Mouse (Mus musculus) kidney, adult 18-20 months (tissue): ENCODE results near the gene Gpm6a.

Experiments used
- DNase-seq: peaks from one replicate; pipeline ENCODE4 v3.0.0; 2021

Gpm6a gene

DNA sequence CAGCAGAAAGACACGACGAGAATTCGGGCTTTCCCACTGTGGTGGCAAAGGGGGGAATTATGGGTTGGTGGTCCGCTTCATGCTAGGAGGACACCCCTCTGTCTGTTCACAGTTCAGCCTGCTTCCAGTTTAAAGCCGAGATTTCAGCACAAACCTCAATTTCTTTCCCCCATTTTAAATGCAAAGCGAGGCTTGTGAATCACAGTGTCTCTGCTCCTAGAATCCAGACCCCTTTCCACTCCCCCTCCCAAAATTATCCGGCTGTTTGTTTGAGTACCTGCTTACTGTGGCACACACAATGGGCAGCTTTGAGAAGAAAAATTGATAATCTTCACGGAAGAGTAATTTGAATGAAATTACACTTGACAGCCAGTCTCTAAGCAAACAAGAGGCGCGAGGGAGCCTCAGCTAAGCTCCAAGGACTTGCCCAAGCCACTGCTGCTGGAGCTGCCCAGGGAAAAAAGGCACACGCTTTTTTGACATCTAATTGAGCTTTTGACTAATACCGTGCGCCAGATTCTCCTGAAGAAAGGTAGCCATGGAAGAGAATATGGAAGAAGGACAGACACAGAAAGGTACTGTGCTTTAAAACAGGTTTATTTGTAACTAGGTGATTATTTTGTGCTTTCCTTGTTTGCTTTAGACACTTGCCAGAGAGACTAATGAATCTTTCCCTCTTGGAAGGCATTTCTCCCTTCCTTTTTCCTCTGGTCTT lies at the start of gene Gpm6a:
Gpm6a (plus strand) TSS at position 103 of the 715 bp plus-strand sequence.
- DNase-seq, result no peak

DNA sequence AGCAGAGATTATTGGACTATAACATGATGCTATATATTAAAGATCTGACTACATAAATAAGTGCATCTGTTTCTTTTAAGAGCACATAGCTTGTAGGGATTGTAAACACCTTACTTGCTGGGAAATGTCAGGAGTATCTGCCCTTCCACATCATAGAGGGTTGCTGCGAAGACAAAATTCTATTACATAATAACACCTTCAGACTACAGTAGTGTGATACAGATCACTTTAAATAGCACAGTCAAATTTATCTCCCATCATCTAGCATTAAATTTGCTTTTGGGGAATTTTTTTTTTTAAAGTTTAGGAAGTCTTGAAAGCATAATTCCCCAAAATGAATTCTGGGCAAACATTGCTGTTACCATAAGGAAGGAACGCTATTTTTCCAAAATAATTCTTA lies 41.8 kb upstream of the Gpm6a start:
- DNase-seq, result no peak

DNA sequence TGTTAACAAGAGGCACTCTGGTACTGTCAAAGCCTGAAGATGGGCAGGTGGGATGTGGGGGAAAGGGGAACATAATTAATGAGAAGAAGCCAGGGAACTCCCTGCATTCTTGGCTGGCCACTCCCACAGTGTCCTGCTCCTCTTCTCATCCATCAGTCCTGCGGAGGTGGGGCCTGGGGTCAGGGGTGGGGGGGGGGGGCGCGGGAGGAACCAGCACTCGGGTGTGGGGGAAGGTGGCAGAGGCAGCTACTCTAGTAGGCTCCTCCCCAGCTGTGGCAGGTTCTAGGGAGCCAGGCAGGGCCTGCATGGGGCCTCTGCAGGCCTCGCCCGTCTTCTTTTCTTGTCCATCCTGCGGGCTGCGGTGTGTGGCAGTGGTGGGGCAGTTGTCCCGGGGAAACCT lies 36.9 kb upstream of the Gpm6a start:
- no peak for DNase-seq

DNA sequence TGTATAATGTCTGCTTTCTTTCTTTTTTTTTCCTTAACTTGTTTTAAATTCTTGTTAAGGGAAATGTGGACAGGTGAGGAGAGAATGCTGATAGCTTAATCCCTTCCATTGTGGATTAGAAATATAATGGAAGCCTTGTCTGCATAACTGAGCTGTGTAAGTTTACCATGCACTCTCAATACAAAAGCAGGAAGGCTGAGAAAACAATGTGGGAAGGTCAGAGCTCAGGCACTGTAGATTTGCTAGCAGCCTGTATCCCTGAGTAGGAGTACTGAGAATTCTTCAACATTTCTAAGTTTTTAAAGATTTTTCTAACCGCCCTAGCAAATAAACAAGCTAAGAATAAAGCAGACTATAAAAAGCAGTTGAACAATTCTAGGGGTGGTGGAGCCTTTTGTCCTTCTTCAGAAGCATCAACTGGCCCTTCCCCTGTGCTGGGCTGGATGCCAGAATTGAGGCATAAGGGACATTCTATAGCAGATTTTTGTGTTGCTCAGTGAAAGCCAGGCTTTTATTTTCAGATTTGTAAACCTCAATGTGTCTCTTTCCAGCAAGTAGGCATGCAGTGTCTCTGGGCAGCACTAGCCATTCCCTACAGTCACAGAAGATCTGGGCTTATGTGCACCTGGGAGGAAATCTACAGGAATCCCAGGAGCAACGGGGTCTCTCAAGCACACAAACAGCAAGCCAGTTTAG lies 32.3 kb upstream of the Gpm6a start:
- DNase-seq, result no peak

DNA sequence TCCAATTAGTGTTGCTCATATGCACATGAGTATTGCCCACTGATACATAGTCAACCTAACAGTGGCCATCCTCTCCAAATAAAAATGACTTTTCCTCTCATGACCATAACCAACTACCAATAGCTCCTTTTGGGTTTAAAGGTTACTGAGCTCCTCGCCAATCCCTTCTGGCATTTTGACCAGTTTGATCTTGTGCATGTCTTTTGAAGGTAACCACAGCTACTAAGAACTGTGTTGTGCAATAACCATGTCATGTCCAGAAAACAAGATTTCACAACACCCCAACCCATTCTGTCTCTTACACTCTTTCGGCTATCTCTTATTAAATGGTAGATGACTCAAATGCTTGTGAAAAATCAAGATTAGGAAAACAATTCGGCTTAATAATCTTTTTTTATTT lies 29.7 kb upstream of the Gpm6a start:
- DNase-seq, result no peak

DNA sequence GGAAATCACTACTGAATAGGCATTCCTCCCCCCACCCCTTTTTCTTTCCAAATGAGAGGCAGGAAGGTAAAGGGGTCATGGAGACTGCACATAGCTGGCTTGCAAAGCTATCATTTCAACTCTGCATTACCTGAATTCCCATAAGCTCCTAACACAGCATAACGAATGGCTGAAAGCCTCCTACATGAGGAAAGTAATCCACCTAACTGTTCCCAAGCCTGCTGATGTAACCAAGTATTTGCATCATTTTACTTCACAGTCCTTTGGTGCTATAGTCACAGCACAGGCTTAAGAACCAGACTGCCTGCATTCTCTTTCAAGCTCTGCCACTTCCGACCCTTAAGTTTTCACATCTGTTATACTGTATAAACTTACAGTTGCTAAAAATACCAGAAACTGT lies 22.3 kb upstream of the Gpm6a start:
- DNase-seq, result no peak

DNA sequence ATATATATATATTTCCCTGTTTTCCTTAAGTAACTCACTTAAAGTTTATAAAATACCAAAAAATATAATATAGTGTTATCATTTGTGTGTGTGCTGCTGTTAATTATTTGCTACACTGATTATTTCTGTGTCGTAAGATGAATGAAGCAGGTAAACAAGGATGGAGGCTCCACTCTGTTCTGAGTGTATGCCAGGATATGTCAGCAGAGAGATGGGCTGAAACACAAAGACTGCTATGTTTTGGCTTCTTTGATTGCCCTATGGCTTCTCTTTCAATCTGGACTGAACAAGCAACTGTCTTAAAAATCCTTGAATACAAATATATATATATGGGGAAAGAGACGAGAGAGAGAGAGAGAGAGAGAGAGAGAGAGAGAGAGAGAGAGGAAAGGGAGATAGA lies 1.3 kb upstream of the Gpm6a start:
- no peak for DNase-seq

DNA sequence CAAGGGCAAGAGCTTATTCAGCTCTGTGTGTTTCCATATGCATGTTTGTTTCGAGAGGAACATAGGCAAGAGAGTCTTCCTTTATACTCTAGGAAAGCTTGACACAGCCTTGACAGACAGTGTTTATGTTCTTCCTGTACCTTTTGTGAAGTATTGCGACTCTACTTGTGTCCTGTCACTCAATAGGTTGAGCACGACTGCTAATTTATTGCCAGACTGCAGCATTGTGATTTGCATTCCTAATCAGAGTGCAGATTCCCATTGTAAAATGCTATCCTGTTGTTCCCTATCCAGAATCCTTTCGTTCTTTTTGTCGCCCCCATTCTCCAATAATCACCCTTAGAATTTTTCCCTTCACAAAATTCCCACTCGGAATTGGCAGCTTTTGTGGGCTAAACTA lies 613 bp upstream of the Gpm6a start:
- no peak for DNase-seq

DNA sequence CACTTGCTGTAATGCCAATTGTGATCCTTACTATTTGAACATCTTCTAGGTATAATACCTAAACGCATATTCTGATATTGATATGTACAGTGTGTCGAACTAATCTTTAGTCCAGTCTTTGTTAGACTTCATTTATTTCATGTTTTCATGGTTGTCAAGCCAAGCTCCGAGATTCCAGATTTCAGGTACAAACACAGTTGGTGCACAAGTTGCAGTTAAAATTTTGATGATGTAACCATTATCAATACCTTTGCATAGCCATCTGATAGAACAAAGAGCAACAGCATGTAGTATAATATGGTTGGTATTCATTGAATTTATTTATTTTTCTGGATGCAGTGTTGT lies 785 bp downstream of the Gpm6a start:
- DNase-seq, result no peak

DNA sequence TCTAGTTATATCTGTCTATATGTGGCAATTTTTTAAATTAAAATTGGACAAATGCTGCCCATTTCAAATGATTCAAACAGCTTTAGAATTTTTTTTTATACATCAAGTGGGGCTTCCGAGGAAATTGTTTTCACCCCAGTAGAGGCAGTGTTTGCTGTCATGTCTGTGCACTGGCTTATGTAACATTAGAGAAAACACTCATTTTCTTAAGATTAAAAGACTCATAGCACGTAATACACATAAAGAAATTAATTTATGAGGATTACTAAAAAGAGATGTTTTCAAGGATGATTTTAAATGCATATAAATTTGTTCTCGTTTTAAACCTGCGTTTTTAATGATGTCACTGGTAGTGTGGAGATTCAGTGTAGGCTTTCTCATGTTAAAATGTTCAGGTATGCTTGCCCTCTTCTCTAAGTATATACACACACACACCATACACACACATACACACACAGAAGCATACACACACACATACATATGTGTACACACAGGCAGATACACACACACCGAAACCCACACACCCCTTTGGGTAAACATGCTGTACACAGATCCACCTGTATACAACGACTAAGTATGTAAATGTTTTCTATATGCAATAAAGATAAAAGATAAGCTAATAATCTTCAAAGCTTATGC lies 1.4 kb downstream of the Gpm6a start:
- no peak for DNase-seq

DNA sequence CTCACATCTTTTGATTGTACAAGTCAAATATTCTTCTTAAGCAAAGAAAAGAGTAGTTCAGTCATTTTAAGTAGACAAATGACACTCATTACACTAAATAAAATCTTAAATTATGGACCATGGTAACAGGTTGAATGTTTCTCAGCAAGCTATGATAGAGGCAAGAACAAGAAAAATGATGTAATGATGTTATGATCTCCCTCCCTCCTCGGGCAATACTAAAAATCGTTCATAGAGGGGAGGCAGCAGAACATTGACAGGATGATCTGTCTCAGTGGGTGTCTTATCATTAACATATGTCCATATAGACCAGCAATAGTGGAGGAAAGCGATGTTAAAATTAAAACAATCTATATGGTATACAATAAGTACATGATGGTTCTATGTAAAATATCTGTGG lies 2.1 kb downstream of the Gpm6a start:
- DNase-seq, result no peak

DNA sequence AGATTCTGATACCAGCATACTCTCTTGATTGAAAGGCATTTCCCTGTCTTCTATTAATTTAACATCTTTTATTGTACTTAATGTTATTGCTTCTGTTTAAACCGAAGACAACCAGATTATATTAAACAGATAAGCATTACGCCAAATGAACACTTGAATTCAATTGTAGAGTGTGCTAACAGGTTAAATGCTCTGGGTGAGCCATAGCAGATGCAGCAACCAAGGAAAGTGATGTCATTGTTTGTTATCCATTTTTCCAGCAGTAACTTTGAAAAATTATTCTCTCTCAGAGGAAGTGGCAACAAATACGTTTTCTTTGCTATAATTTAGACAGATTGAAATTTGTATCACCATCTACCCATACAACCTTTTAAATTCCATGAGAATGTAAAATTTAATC lies 2.9 kb downstream of the Gpm6a start:
- no peak for DNase-seq

DNA sequence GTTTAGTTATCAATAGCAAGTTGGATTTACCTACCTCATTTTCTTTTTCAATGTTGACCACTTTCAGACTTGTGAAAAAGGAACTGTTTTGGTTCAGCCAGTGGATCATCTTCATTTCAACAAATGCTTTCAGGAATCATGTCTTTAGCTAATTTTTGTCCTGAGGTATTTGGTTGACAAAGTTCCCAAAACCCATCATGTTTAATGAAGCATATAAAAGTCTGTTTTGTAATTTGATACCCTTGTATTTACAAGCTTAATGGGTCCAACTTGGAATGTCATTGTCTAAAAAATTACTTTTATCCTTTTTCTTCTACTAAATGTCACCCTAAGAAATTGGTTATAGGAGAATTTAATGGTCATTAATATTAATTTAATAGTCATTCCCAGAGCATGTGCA lies 6.9 kb downstream of the Gpm6a start:
- no peak for DNase-seq

DNA sequence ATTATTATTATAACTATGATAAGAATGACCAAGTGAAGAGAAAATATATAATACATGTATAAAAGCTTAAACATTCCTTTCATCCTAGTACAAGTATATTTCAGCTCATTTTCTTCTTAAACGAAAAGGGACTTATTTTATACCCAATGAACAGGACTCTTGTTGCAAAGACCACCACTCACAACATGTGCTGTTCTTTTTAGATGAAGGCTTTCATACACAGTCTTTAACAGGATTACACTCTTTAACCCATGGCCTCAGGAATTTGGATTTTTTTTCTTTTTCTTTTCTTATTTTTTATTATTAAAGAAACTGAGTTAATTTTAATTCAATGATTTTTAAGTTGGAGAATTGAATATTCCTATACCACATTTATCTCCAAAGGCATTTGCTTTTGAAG lies 20.4 kb downstream of the Gpm6a start:
- DNase-seq, result no peak

DNA sequence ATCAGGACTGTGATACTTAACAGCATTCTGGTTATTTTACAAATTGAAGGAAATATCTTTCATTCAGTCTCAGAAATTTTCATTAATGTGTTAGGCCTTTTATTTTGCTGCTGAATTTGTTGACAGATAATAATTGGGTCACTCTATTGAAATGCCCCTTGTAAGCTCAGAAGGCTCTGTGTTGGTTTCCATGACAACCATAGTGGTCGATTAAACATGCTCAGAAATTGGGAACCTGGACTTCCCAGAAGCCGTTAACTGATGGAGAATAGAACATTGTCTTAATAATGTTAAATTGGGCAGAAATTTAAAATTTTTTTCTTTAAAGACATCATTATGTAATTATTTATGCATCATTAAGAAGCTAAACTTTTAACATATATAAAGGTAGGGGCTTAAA lies 20.9 kb downstream of the Gpm6a start:
- DNase-seq, result no peak

DNA sequence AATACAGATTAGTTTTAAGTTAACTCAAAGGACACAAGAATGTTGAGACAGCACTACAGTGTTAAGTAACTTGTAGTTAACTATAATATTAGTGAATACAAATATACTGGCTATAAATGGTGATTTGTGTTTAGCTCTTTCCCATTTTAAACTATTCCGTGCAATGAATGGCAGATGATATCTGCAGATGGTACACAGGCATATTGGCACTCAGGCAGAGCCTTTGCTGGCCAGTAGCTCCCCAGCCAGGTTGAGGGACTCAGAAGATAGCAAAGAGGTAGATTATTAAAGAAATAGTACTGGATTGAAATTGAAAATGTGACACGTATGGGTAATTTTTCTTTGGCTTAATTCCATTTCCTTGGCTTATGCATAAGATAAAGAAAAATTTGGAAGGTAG lies 21.3 kb downstream of the Gpm6a start:
- no peak for DNase-seq

DNA sequence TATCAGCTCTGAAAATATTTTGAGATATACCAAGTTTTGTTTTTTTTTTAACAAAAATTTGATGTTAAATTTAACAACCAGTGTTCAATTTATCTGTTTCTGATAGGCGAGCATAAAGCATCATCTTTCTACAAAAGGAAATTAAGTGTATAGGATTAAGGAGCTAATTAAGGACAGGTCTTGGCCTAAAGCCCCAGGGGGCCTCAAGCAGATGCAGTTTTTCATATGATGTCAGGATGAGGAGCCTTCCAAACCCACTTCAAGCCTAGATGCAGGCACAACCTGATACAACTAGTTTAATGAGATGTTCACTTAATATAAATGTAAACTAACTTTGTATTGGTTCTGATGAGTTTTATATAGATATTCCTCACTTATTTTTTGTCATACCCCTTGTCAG lies 22.0 kb downstream of the Gpm6a start:
- no peak for DNase-seq

DNA sequence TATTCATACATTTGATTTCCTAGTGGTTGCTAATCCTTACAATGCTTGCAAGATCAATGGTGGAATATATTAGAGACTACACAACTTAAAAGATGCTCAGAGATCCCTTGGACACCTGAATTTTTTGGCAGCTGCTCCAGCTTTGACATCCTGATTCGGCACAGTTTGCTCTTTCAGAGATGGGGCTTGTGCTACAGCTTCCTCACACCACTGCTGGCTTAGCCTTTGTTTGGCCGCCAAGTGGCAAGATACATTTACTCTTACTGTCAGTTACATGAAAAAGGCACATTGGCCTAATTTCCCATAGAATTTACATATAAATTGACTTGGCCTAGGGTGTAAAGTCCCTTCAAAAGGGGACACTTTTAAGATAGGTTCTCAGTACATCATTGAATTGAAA lies 32.1 kb downstream of the Gpm6a start:
- DNase-seq, result no peak

DNA sequence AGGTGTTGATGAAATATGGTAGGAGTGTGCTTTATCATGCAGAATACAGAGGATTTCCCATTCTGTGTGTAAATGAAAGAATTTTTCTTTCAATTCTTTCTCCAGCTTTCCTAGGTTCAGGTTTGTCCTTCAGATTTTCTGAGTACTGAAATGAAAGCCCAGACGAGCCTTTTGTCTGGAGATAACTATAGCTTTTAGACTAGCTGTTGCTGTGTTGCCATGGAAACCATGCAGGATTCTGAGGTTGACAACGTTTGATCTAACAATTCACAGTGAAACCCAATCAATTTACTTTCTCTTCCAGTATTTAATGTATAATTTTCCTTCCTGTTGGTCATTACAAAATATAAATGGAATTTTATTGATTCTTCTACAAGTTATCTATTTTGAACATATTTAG lies 34.5 kb downstream of the Gpm6a start:
- no peak for DNase-seq

DNA sequence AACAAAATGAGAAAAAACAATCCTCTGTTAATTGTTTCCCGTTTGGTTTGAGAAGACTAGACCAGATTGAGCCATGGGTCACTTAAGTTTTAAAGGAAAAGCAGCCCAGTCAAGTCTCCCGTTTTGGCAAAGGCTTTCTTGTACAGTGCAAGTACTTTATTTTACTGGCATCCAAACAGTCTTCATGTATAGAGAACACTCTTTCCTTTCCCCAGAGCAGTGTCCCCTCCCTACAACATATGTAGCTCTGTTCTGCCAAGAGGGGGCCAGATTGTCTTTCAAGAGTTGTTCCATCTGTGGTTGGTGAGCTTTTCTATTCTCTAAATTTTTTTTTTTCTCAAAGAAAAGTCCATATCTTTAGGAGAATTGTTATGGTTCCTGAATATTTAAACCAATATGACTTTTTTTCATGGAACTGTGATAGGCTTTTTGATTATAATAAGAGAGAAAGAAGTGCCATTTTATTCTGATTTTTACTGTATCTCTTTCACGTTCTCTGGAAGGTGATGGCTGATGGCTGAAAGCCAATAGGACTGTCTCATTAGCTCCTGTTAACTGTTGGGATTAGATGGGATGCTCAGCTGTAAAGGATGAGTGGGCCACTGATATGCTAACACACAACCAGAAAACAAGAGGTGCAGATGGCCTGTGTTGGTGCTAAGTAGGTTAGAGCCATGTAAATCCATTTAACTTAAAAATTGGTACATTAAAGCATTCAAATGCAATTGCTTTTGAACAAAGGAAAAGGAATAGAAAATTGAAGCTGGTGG lies 37.4 kb downstream of the Gpm6a start:
- DNase-seq, result no peak

DNA sequence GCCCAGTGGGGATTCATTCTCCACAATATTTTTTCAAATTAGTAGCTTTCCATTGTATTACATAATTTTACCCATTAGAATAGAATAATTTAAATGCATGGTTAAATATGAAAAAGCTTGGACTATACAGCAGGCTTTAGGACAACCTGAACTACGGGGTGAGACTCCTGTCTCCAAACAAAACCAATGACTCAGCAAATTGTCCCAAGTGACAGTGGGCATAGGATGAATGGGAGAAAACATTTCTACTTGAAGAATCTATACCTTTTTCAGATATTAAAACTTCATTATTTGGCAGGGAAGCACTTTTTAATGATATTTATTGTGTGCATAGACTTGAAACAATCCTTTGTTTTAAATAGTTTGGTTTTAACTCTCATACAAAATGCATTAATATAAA lies 41.0 kb downstream of the Gpm6a start:
- DNase-seq, result no peak

DNA sequence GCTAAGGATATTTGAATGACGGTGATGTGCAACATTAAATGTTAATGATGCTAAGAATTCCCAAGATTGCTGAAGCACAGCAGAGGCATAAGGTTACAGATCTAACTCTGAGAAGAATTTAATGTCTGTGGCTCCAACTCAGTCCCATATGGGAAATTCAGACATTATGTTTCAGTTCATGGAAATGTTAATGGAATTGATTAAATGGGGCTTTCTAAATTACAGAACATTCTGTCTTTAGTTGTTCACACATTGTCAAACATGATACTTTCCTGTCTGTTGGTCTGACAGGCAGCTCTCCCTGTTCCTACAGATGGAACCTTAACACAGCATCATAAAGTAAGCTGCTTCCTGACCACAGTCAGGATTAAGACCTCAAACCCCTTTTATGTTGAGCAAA lies 47.8 kb downstream of the Gpm6a start:
- DNase-seq, result no peak

DNA sequence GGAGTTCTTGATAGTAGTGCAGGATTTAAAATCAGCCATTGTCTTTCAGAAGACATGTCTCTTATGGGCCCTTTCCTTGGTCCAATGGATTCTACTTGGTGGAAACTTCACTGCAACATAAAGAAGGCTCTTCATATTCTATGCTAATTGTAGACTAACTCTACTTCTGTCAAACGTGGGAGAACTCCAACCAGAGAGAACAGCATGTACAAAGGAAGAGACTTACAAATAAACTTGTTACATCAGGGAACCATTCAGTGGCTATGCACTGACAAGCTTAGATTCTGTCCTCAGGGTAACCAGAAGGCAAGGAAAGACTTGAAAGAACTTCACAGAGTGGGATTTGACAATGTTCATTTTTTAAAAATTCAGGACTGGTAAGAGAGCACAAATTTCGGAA lies 48.3 kb downstream of the Gpm6a start:
- DNase-seq, result no peak

DNA sequence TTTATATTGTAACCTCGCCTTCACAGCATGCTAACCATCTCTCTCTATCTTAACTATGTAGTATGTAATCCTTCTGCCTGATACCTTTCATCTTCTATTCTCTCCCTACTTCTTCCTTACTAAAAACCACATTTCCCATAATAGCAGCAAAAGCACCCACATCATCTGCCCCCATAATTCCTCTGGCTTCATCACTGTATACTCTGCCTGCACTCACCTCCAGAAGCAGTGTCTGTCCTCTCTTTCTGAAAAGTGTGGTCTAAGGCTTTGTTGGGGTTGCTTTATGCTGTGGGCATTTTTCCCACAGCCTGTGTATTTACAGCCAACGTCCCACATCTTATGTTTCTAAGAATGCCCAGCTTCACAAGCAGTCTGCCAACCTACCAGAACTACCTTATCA lies 57.6 kb downstream of the Gpm6a start:
- no peak for DNase-seq
